Mouse (Mus musculus) Muller cell, postnatal 12 days (primary cell): ENCODE data around the gene Armt1.
"Not testable (repeated sequence)": the region's sequence is repeated elsewhere in the genome, so short reads cannot be mapped to it uniquely, and the experiment has no call there.

Source experiments
- DNase-seq: peaks from one replicate; pipeline ENCODE4 v3.0.0-alpha.2; 2015; ENCODE audit errors: inconsistent ontology term

Armt1 gene

GRCm38 (mm10) chr10:4433871-4434270, 1.6 kb downstream of the Armt1 start:
- not testable (repeated sequence) for DNase-seq

GRCm38 (mm10) chr10:4435416-4435815, 3.1 kb downstream of the Armt1 start:
- DNase-seq: no peak

GRCm38 (mm10) chr10:4456409-4456808, 24.1 kb downstream of the Armt1 start:
- no peak for DNase-seq

GRCm38 (mm10) chr10:4460201-4460600, 27.9 kb downstream of the Armt1 start:
- no peak for DNase-seq

- no peak for DNase-seq
These were observed 33.5 kb downstream of the Armt1 start for GRCm38 (mm10) chr10:4465799-4466198.

GRCm38 (mm10) chr10:4469406-4469805, 37.1 kb downstream of the Armt1 start:
- DNase-seq: no peak

GRCm38 (mm10) chr10:4473591-4473993, 41.3 kb downstream of the Armt1 start:
- DNase-seq: no peak

GRCm38 (mm10) chr10:4475431-4475830, 43.2 kb downstream of the Armt1 start:
- DNase-seq: no peak

GRCm38 (mm10) chr10:4476604-4477003, 44.3 kb downstream of the Armt1 start:
- DNase-seq: no peak

GRCm38 (mm10) chr10:4480929-4481328, 48.7 kb downstream of the Armt1 start:
- DNase-seq: no peak

GRCm38 (mm10) chr10:4481695-4482094, 49.4 kb downstream of the Armt1 start:
- no peak for DNase-seq

GRCm38 (mm10) chr10:4482355-4482754, 50.1 kb downstream of the Armt1 start, which contains the start of gene Ccdc170:
Ccdc170 (plus strand) TSS chr10:4482502.
- no peak for DNase-seq

- no peak for DNase-seq
These were observed 51.6 kb downstream of the Armt1 start for GRCm38 (mm10) chr10:4483848-4484247.

GRCm38 (mm10) chr10:4484986-4485385, 52.7 kb downstream of the Armt1 start:
- DNase-seq: no peak

GRCm38 (mm10) chr10:4489865-4490264, 57.6 kb downstream of the Armt1 start:
- DNase-seq: no peak

- no peak for DNase-seq
These were observed 59.0 kb downstream of the Armt1 start for GRCm38 (mm10) chr10:4491281-4491680.

- DNase-seq: no peak
These were observed 59.8 kb downstream of the Armt1 start for GRCm38 (mm10) chr10:4492045-4492444.

GRCm38 (mm10) chr10:4492909-4493308, 60.6 kb downstream of the Armt1 start:
- no peak for DNase-seq

GRCm38 (mm10) chr10:4503251-4503650, 71.0 kb downstream of the Armt1 start:
- DNase-seq: no peak
